Mouse (Mus musculus) hindbrain, postnatal 0 days (tissue): ENCODE measurements at regions not wholly inside any gene's neighbourhood (a gene's known extent, or its start where the extent isn't known, plus 50 kb on each side); places are given as distances from the start of the nearest gene placed in this dataset.

Source experiments
- ATAC-seq: fragments of 200-750 bp; cut with Nextera tagmentation; 2 replicates; pipeline ENCODE4 v1.8.0; 2017; ENCODE audit warnings: mild to moderate bottlenecking, moderate TSS enrichment, moderate library complexity
- DNase-seq: peaks from one replicate; pipeline ENCODE4 v3.0.0-alpha.2; 2015; ENCODE audit warnings: low spot score
- H3K27ac ChIP-seq: fragments of 300-500 bp; sonication (generic); 2 replicates; pipeline ENCODE4 v1.5.1; 2014; ENCODE audit warnings: mild to moderate bottlenecking
- H3K27me3 ChIP-seq: fragments of 300-500 bp; sonication (generic); 2 replicates; pipeline ENCODE4 v1.6.1; 2014; ENCODE audit warnings: low read length, mixed read lengths; ENCODE audit not compliant: insufficient read depth
- H3K36me3 ChIP-seq: fragments of 300-500 bp; sonication (generic); 2 replicates; pipeline ENCODE4 v1.6.1; 2014; ENCODE audit warnings: low read length, mixed read lengths; ENCODE audit not compliant: insufficient read depth
- H3K4me1 ChIP-seq: fragments of 300-500 bp; sonication (generic); 2 replicates; pipeline ENCODE4 v1.6.1; 2014; ENCODE audit warnings: antibody characterized with exemption, low read length, mixed read lengths; ENCODE audit not compliant: insufficient read depth
- H3K4me2 ChIP-seq: fragments of 300-500 bp; sonication (generic); 2 replicates; pipeline ENCODE4 v1.6.1; 2014; ENCODE audit warnings: low read depth, mild to moderate bottlenecking, low read length, moderate library complexity, mixed read lengths
- H3K4me3 ChIP-seq: fragments of 300-500 bp; sonication (generic); 2 replicates; pipeline ENCODE4 v1.5.1; 2014; ENCODE audit warnings: low read length
- H3K9ac ChIP-seq: fragments of 300-500 bp; sonication (generic); replicated peaks from 2 replicates; pipeline ENCODE4 v1.6.1; 2014; ENCODE audit warnings: mild to moderate bottlenecking, low read length, moderate library complexity, mixed read lengths
- H3K9me3 ChIP-seq: fragments of 300-500 bp; sonication (generic); 2 replicates; pipeline ENCODE4 v1.6.1; 2016; ENCODE audit warnings: low read length, mixed read lengths
- CTCF ChIP-seq: IDR thresholded peaks from 2 replicates; pipeline ENCODE4 v1.5.1; 2016; ENCODE audit warnings: antibody characterized with exemption, control low read depth, low read depth
- whole genome bisulfite sequencing: fragments of 180-500 bp; shearing (Covaris S2); extraction: QIAGEN DNeasy Blood & Tissue Kit; methylation state at CpG from one replicate; pipeline ENCODE4 v1.1.7; 2014; 5-methylcytosine and 5-hydroxymethylcytosine counted together

DNA sequence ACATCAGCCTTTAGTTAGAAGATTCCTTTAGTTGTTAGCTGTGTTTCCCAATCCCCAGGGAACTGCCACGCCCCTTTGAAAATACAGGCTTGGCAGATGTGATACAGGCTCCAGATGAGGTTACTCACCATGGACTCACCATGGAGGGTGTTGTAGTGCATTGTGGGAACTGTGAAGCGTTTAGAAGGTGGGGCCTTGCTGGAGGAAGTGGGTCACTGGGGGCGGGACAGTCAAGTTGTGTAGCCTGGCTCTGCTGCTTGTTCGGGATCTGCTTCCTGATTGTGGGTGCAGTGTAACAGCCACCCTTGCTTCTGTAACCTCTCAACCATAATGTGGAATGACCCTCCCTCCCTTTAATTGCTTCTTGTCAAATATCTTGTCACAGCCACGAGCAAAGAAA is 287.7 kb downstream of the Cdh26 start:
- no peak for TF ChIP-seq CTCF
- WGBS: 78% methylated on average over 5 of the region's 5 CpGs

DNA sequence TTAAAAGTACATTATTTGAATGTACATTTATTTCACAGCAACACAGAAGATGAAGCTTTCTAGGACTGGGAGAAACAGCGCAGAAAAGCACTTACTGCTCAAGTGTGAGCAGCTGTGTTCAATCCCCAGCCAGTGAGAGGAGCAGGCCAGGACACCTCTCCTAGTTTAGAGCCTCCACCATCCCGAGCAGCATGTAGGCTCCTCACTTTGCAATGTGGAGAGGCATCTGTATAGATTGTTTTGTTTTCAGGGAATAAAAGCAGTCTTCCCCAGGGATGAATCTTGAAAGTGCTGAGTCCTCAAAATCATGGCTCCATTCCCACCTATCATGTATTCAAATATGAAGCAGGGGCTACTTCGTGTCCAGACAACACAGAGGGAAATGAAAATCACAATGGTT is 293.1 kb downstream of the Cdh26 start:
- H3K4me1 ChIP-seq: 0 out of 2 replicates have a peak, but pooled peaks cover 5% of the 10 kb centered on the region
- DNase-seq (no peak), ATAC-seq (no peak)
- H3K9me3 ChIP-seq: no peaks in the 10 kb centered on the region
- no peak overlapping the region for H3K9ac ChIP-seq
- no peak overlapping the region for H3K27ac ChIP-seq
- no peak for TF ChIP-seq CTCF
- H3K4me3 ChIP-seq: no peak overlapping the region
- WGBS: 50% methylated on average over 3 of the region's 3 CpGs
- no peaks in the 10 kb centered on the region for H3K36me3 ChIP-seq
- H3K4me2 ChIP-seq: no peak overlapping the region
- no peaks in the 10 kb centered on the region for H3K27me3 ChIP-seq

More for the DNA sequence above, 287.7 kb downstream of the Cdh26 start:
- Histone ChIP-seq H3K27me3 (no peaks in the 10 kb centered on the region), H3K9ac (no peak overlapping the region), H3K27ac (no peak overlapping the region), H3K36me3 (no peaks in the 10 kb centered on the region), H3K9me3 (no peaks in the 10 kb centered on the region), H3K4me1 (no peaks in the 10 kb centered on the region), H3K4me3 (no peak overlapping the region), H3K4me2 (no peak overlapping the region)
- ATAC-seq (no peak), DNase-seq (no peak)

DNA sequence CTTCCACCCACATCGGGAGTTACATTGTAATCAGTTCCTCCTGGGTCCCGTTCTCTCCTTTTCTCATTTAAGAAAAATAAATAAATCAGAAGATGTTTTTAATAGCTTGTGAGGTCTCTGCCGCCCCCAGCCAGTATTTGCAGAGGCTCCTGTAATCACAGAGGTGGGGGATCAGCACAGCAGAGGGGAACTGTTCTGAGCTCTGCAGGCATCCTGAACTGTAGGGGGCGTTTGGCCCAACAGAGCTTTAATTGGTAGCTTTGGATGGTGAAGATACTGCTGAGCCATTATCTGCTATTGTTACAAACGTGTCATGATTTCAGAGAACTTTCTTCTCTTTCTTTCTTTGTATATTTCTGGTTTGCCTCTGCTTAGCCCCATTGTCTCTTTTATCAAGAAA is 293.9 kb downstream of the Cdh26 start:
- H3K27me3 ChIP-seq: no peaks in the 10 kb centered on the region
- DNase-seq (peak; percentile 24), ATAC-seq (no peak)
- no peak; the same call in 1 of the 2 replicates for TF ChIP-seq CTCF
- no peak overlapping the region for H3K4me3 ChIP-seq
- WGBS: 16% methylated on average over 5 of the region's 5 CpGs
- H3K36me3 ChIP-seq: no peaks in the 10 kb centered on the region
- H3K9ac ChIP-seq: no peak overlapping the region
- 0 out of 2 replicates have a peak, but pooled peaks cover 5% of the 10 kb centered on the region for H3K4me1 ChIP-seq
- H3K9me3 ChIP-seq: no peaks in the 10 kb centered on the region
- H3K4me2 ChIP-seq: no peak overlapping the region
- H3K27ac ChIP-seq: no peak overlapping the region

DNA sequence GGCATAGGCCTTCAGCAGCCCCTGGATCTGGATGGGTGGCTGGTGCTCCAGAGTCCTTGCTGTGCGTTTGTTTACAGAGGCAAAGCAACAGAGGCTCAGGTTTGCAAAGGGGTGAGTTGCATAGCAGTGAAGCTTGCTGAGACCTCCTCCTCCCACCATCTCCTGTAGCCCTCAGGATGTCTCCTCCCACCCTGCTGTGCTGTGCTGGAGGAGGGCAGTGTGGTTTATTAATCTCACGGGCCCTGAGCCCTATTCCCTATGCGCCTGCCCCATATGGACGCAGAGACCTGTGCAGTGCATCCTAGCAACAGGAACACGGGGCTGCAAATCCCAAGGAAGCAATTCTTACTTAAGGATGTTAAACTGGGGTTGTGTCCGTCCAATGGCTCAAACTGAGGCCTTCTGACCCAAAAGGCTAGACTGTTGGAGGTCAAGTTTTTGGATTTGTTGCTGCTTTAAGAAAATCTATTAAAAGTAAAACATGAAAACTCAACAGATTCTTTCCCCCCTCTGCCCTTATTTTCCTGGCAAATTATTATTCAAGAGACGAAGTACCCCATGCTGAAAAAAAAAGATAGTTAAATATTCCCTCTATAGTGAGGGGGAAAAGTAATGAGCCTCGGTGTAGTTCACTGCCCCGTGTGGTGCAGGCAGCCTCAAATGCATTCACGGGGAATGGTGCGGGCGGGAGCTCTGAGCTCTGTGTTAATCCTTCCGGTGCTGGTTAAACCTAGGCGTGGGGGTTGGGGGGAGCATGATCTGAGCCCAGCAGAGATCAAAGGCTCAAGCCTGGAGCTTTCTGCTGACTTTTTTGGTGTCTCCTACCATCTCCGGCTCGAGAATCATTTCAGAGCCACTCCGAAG is 297.8 kb downstream of the Cdh26 start:
- H3K9me3 ChIP-seq: no peaks in the 10 kb centered on the region
- no peak overlapping the region for H3K4me3 ChIP-seq
- H3K36me3 ChIP-seq: no peaks in the 10 kb centered on the region
- DNase-seq (peak; percentile 27), ATAC-seq (peak; percentile 55; the same call in 1 of the 2 replicates)
- no peaks in the 10 kb centered on the region for H3K27me3 ChIP-seq
- TF ChIP-seq CTCF: no peak
- H3K4me1 ChIP-seq: 0 out of 2 replicates have a peak, but pooled peaks cover 5% of the 10 kb centered on the region
- no peak overlapping the region for H3K27ac ChIP-seq
- WGBS: 9% methylated on average over 17 of the region's 17 CpGs
- H3K4me2 ChIP-seq: peak overlapping the region; percentile 28; the same call in 1 of the 2 replicates
- H3K9ac ChIP-seq: 0 out of 2 replicates have a peak overlapping the region, but pooled peaks have one; percentile 5

DNA sequence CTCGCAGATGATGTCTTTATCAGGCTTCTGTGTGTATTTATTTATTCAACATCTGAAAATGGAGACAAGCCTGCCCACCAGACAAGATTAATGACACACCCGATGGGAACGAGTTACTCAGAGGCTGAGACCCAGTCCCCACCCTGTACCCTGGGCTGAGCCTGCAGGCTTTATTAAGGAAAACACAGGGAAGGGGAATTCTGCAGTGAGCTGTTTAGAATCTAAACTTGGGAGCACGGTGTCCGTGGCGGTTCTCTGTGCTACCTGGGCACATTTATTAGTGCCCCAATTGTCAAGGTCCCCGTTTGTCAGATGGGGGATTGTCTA is 298.4 kb downstream of the Cdh26 start:
- Histone ChIP-seq H3K9me3 (no peaks in the 10 kb centered on the region), H3K4me2 (peak overlapping the region; percentile 28; the same call in 1 of the 2 replicates), H3K27me3 (no peaks in the 10 kb centered on the region), H3K4me1 (0 out of 2 replicates have a peak, but pooled peaks cover 5% of the 10 kb centered on the region), H3K9ac (0 out of 2 replicates have a peak overlapping the region, but pooled peaks have one; percentile 5), H3K36me3 (no peaks in the 10 kb centered on the region), H3K4me3 (no peak overlapping the region), H3K27ac (no peak overlapping the region)
- TF ChIP-seq CTCF: no peak
- ATAC-seq: no peak
- 6% methylated on average over 7 of the region's 7 CpGs for WGBS
- no peak for DNase-seq

DNA sequence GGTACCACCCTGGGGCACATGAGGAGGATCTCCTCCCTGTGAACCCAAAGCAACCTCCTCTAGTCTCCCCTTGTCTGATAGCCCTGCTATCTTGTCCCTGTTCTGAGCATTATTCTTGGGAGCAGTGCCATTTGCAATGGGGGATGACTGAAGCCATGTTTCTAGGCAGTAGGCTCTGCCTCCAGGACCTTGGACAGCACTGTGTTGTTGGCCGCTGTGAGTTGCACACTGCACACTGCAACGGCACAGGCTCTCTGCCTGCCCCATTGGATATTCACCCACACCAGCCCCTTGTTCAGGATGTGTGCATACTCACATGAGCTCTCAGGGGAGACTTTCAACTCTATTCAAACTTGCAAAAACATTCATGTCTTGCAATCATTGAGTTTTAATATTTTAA is 304.8 kb downstream of the Cdh26 start:
- DNase-seq (no peak), ATAC-seq (no peak)
- no peak for TF ChIP-seq CTCF
- no peak overlapping the region for H3K4me3 ChIP-seq
- no peaks in the 10 kb centered on the region for H3K9me3 ChIP-seq
- H3K27me3 ChIP-seq: no peaks in the 10 kb centered on the region
- H3K4me2 ChIP-seq: no peak overlapping the region
- H3K27ac ChIP-seq: no peak overlapping the region
- H3K9ac ChIP-seq: no peak overlapping the region
- WGBS: 20% methylated on average over 2 of the region's 2 CpGs
- no peaks in the 10 kb centered on the region for H3K4me1 ChIP-seq
- H3K36me3 ChIP-seq: no peaks in the 10 kb centered on the region

DNA sequence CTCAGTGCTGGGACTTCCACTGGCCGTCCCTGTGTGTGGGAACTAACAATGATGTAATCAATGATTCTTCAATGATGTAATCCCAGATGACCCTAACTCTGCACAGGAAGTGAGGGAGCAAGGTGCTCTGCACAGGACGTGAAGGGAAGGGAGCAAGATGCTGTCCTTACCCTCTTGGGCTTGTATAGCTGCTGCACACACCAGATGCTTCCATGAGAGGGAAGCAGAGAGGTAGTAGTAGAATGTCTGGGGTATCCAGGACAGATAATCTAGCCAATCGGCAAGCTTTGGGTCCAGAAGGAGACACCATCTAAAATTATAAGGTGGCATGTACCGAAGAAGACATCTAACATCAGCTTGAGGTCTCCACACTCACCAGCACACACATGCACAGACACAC is 314.3 kb downstream of the Cdh26 start:
- peak; percentile 57 for TF ChIP-seq CTCF
- H3K9ac ChIP-seq: no peak overlapping the region
- H3K4me1 ChIP-seq: no peaks in the 10 kb centered on the region
- 83% methylated on average over 4 of the region's 4 CpGs for WGBS
- H3K36me3 ChIP-seq: no peaks in the 10 kb centered on the region
- H3K27me3 ChIP-seq: no peaks in the 10 kb centered on the region
- H3K27ac ChIP-seq: no peak overlapping the region
- H3K4me3 ChIP-seq: no peak overlapping the region
- H3K4me2 ChIP-seq: no peak overlapping the region
- H3K9me3 ChIP-seq: no peaks in the 10 kb centered on the region
- ATAC-seq: no peak
- DNase-seq: no peak
